Mouse (Mus musculus): ENCODE data around the gene Smpd1. TPM values are rescaled to one million over a fixed set of nuclear protein-coding genes. Genes with fewer than 3 reads are reported as not detected.
A peak's percentile ranks its signal among the peaks of the same experiment; 100 is the strongest.

The Smpd1 gene
- polyA plus RNA-seq, 1 experiment from 2014 or later, result 40.8 TPM

- ATAC-seq (ENCODE audit: insufficient number of reproducible peaks, insufficient read depth, low FRiP score, low TSS enrichment), result no peak
- Histone ChIP-seq H3K4me3 (no peak overlapping the region), H3K9ac (no peak overlapping the region), H3K27ac (no peak overlapping the region), H3K4me2 (replicated peaks) (no peak overlapping the region), H3K9me3 (no peaks in the 10 kb centered on the region), H3K27me3 (no peaks in the 10 kb centered on the region), H3K36me3 (peaks cover 59% of the 10 kb centered on the region), H3K4me1 (peaks cover 18% of the 10 kb centered on the region)
- WGBS, result 88% methylated on average over 17 of the region's 17 CpGs
These were observed 11.1 kb downstream of the Smpd1 start for GRCm38 (mm10) chr7:105565071-105565836.

DNA sequence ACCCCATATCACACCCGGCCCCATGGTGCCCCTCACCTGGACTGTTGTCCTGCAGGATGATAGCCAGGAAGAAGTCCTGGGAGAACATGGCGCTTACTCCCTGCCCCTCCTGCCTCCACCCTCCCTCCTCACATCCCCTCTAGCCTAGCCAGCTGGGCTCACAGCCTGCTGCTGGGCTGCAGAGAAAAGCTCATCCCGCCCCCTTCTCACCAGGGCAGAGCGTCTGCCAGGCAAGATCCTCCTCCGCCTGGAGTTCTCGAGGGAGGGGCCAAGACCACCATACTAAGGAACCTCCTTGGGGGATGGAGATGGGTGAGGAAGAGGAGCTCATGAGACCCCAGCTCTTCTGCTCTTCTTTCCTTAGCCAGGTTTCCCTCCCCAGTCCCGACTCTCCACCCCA lies 14.4 kb downstream of the Smpd1 start:
- WGBS, result 25% methylated on average over 7 of the region's 7 CpGs
- Histone ChIP-seq H3K36me3 (peaks cover 55% of the 10 kb centered on the region), H3K27ac (peak overlapping the region; percentile 47; the same call in 1 of the 2 replicates), H3K4me1 (peaks cover 21% of the 10 kb centered on the region), H3K27me3 (no peaks in the 10 kb centered on the region), H3K9ac (no peak overlapping the region), H3K9me3 (no peaks in the 10 kb centered on the region), H3K4me3 (no peak overlapping the region), H3K4me2 (replicated peaks) (0 out of 2 replicates have a peak overlapping the region, but pooled peaks have one; percentile 7)
- ATAC-seq (ENCODE audit: insufficient number of reproducible peaks, insufficient read depth, low FRiP score, low TSS enrichment), result peak; percentile 43; the same call in 1 of the 2 replicates

- H3K9me3 ChIP-seq, result no peaks in the 10 kb centered on the region
- H3K4me1 ChIP-seq, result peaks cover 21% of the 10 kb centered on the region
- 0 out of 2 replicates have a peak overlapping the region, but pooled peaks have one; percentile 7 for H3K4me2 ChIP-seq (replicated peaks)
- no peak overlapping the region for H3K4me3 ChIP-seq
- H3K36me3 ChIP-seq, result peaks cover 56% of the 10 kb centered on the region
- no peaks in the 10 kb centered on the region for H3K27me3 ChIP-seq
- H3K9ac ChIP-seq, result no peak overlapping the region
- peak; percentile 77 for ATAC-seq (ENCODE audit: insufficient number of reproducible peaks, insufficient read depth, low FRiP score, low TSS enrichment)
- H3K27ac ChIP-seq, result peak overlapping the region; percentile 47; the same call in 1 of the 2 replicates
- 4% methylated on average over 6 of the region's 6 CpGs for WGBS
These were observed 14.9 kb downstream of the Smpd1 start for GRCm38 (mm10) chr7:105568988-105569471.

DNA sequence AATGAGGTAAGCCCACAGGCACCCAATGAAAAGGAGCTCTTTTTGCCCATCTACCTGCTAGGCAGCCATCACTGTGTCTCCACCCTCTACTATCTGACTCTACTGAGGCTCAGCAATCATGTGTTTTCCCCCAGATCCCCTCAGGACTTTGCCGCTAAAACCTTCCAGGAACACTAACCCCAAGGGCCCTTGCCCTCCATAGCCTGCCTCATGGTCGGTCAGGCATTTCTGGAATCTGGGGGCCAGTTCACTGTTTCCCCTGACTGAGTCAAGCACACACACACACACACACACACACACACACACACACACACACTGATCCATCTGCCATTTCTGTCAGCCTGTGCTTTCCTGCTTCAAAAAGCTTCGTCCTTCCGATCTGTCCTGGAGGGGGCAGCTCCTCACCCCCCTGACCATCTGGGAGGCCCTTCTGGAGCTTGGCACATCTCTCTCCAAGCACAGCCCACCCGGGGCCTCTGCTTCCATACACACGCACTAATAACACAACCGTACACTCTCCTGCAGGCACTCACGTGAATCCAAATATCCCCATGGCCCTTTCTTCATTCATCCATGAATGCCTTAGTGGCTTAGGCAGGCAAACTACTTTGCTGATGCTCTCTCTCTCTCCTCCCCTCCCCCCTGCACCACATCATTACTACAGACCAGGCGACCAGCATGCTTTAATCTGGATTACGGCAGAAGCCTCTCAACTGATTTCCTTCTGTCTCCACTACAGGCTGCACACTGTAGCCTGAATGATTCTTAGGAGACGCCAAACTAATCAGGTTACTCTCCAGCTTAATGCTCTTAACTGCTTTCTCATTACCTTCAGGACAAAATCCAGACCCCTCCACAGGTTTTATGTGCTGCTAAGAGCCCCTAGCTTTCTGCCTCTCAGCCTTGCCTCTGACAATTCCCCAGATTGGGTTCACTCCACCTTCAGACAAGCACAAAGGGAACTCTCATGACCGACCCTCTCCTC lies 15.6 kb downstream of the Smpd1 start:
- no peak overlapping the region for H3K9ac ChIP-seq
- WGBS, result 29% methylated on average over 12 of the region's 12 CpGs
- peak overlapping the region; percentile 46; the same call in 1 of the 2 replicates for H3K27ac ChIP-seq
- no peak for ATAC-seq (ENCODE audit: insufficient number of reproducible peaks, insufficient read depth, low FRiP score, low TSS enrichment)
- no peaks in the 10 kb centered on the region for H3K9me3 ChIP-seq
- peak overlapping the region; percentile 15; the same call in 1 of the 2 replicates for H3K4me2 ChIP-seq (replicated peaks)
- peaks cover 21% of the 10 kb centered on the region for H3K4me1 ChIP-seq
- H3K27me3 ChIP-seq, result no peaks in the 10 kb centered on the region
- H3K4me3 ChIP-seq, result no peak overlapping the region
- H3K36me3 ChIP-seq, result peaks cover 55% of the 10 kb centered on the region

DNA sequence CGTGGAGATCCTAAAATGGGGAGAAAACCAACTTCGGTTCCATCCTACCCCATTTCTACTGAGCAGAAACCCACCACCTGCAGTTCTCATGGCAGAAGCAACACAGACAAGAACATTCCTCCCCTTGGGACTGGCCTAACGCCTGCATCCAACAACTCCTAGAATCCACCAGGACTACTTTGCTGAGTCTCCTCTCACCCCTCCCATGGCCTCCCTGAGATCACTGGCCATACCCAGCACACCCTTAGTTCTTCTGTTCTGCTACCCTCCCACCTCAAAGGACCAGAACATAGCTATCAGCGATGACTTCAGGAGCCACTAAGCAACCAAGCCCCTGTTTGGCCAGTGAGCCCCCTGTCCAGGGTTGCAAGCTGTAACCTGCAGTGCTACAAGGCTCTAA lies 16.6 kb downstream of the Smpd1 start:
- H3K36me3 ChIP-seq, result peaks cover 46% of the 10 kb centered on the region
- WGBS, result 79% methylated on average over 4 of the region's 4 CpGs

DNA sequence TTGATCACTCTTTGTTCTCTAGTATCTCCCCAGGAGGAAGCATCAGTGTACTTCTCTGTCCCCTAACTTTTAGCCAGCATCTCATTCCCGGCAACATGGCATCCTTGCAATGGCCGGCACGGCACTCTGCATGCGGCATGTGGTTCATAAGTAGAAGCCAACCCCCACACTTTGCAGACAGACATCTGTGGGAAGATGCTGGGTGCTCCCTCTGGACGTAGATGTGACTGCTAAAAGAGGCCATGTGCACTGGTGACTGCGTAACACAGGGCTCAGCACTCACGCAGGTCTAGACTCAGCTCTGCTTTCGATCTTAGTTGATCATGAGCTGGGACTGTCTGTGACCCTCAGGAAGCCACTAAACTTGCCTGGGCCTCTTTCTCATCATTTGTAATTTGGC lies 18.8 kb downstream of the Smpd1 start:
- peaks cover 24% of the 10 kb centered on the region; the same call in 1 of the 2 replicates for H3K36me3 ChIP-seq
- H3K4me1 ChIP-seq, result peaks cover 31% of the 10 kb centered on the region
- H3K9ac ChIP-seq, result no peak overlapping the region
- ATAC-seq (ENCODE audit: insufficient number of reproducible peaks, insufficient read depth, low FRiP score, low TSS enrichment), result no peak
- H3K9me3 ChIP-seq, result no peaks in the 10 kb centered on the region
- H3K27ac ChIP-seq, result no peak overlapping the region
- H3K4me3 ChIP-seq, result no peak overlapping the region
- WGBS, result 91% methylated on average over 8 of the region's 8 CpGs
- no peaks in the 10 kb centered on the region for H3K27me3 ChIP-seq
- no peak overlapping the region for H3K4me2 ChIP-seq (replicated peaks)

More for the DNA sequence above, 16.6 kb downstream of the Smpd1 start:
- Histone ChIP-seq H3K4me3 (no peak overlapping the region), H3K9ac (no peak overlapping the region), H3K4me1 (peaks cover 21% of the 10 kb centered on the region), H3K27me3 (no peaks in the 10 kb centered on the region), H3K4me2 (replicated peaks) (no peak overlapping the region), H3K27ac (no peak overlapping the region), H3K9me3 (no peaks in the 10 kb centered on the region)
- ATAC-seq (ENCODE audit: insufficient number of reproducible peaks, insufficient read depth, low FRiP score, low TSS enrichment), result no peak

GRCm38 (mm10) chr7:105574537-105574936 lies 20.4 kb downstream of the Smpd1 start:
- Histone ChIP-seq H3K4me1 (peaks cover 23% of the 10 kb centered on the region), H3K4me3 (no peak overlapping the region), H3K4me2 (replicated peaks) (no peak overlapping the region), H3K9ac (no peak overlapping the region), H3K9me3 (no peaks in the 10 kb centered on the region), H3K36me3 (peaks cover 23% of the 10 kb centered on the region; the same call in 1 of the 2 replicates), H3K27me3 (no peaks in the 10 kb centered on the region), H3K27ac (no peak overlapping the region)
- ATAC-seq (ENCODE audit: insufficient number of reproducible peaks, insufficient read depth, low FRiP score, low TSS enrichment), result no peak
- 83% methylated on average over 4 of the region's 4 CpGs for WGBS

DNA sequence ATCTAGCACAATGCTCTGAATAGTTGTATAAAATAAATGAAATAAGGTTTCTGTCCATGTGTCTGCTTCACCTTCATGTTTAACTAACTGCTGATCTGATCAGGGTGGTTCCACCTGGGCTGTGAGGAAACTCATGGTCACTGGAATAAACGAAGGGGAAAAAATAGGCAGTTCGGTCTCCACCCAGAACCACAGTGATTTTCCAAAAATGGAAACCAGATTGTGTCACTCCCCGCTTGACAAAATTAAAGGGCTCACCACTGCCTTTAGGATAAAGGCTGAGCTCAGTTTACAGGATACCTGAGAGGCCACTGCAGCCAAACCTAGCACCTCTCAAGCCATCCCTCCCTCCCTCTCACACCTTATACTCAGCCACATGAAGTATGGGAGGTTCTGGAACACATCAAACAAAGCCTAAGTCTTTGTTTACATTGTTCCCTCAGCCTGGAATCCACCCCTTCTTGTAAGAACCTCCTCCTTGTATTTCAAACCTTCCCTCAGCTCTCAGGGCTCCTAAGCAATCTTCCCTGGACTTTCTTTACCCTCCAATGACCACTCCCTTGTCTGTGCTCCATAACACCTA lies 22.1 kb downstream of the Smpd1 start:
- no peak for ATAC-seq (ENCODE audit: insufficient number of reproducible peaks, insufficient read depth, low FRiP score, low TSS enrichment)
- Histone ChIP-seq H3K4me2 (replicated peaks) (no peak overlapping the region), H3K36me3 (peaks cover 23% of the 10 kb centered on the region; the same call in 1 of the 2 replicates), H3K9ac (no peak overlapping the region), H3K27me3 (no peaks in the 10 kb centered on the region), H3K4me1 (peaks cover 23% of the 10 kb centered on the region), H3K4me3 (no peak overlapping the region), H3K27ac (no peak overlapping the region), H3K9me3 (no peaks in the 10 kb centered on the region)
- WGBS, result 42% methylated on average over 3 of the region's 3 CpGs

DNA sequence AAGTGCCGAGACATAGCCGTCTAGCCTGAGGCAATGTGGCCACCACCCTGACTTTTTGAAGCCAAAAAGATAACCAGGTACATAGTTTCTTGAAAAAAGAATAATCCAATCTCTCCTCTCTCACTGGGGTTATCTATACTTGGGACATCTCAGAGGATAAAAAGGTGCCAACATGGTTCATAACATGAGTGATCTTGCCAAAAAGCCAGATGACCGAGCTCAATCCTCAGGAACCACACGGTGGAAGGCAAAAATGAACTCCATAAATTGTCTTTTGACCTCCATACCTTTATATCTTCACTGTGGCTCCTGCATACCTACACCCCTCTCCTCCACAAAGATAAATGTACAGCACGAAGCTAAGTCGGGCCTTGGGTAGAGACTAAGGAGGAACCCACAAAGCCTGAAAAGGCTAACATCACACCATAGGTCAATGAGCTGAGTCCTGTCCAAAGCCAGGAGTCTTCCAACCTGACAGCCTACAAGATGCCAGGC lies 23.3 kb downstream of the Smpd1 start:
- peaks cover 21% of the 10 kb centered on the region; the same call in 1 of the 2 replicates for H3K36me3 ChIP-seq
- peaks cover 29% of the 10 kb centered on the region for H3K4me1 ChIP-seq

GRCm38 (mm10) chr7:105578481-105578880 lies 24.3 kb downstream of the Smpd1 start:
- Histone ChIP-seq H3K9ac (no peak overlapping the region), H3K4me2 (replicated peaks) (no peak overlapping the region), H3K9me3 (no peaks in the 10 kb centered on the region), H3K36me3 (peaks cover 11% of the 10 kb centered on the region; the same call in 1 of the 2 replicates), H3K4me3 (no peak overlapping the region), H3K27ac (no peak overlapping the region), H3K27me3 (no peaks in the 10 kb centered on the region), H3K4me1 (peaks cover 29% of the 10 kb centered on the region)
- 76% methylated on average over 2 of the region's 2 CpGs for WGBS
- no peak for ATAC-seq (ENCODE audit: insufficient number of reproducible peaks, insufficient read depth, low FRiP score, low TSS enrichment)

More for the DNA sequence above, 23.3 kb downstream of the Smpd1 start:
- no peak for ATAC-seq (ENCODE audit: insufficient number of reproducible peaks, insufficient read depth, low FRiP score, low TSS enrichment)
- Histone ChIP-seq H3K27ac (no peak overlapping the region), H3K27me3 (no peaks in the 10 kb centered on the region), H3K9ac (no peak overlapping the region), H3K4me2 (replicated peaks) (no peak overlapping the region), H3K9me3 (no peaks in the 10 kb centered on the region), H3K4me3 (no peak overlapping the region)
- WGBS, result 89% methylated on average over 6 of the region's 6 CpGs

GRCm38 (mm10) chr7:105580627-105581089 lies 26.5 kb downstream of the Smpd1 start:
- Histone ChIP-seq H3K27ac (peak overlapping the region; percentile 79), H3K27me3 (no peaks in the 10 kb centered on the region), H3K4me1 (peaks cover 29% of the 10 kb centered on the region), H3K4me2 (replicated peaks) (peak overlapping the region; percentile 76), H3K4me3 (peak overlapping the region; percentile 66), H3K9me3 (no peaks in the 10 kb centered on the region), H3K36me3 (no peaks in the 10 kb centered on the region), H3K9ac (peak overlapping the region; percentile 78)
- 1% methylated on average over 12 of the region's 22 CpGs for WGBS
- no peak; the same call in 1 of the 2 replicates for ATAC-seq (ENCODE audit: insufficient number of reproducible peaks, insufficient read depth, low FRiP score, low TSS enrichment)

Measured in embryonic facial prominence, embryonic 12.5 days (tissue).